Mouse (Mus musculus) E14TG2a.4 (cell line): Measurements from ENCODE around the gene Glmn.

Source experiments
- H3K27me3 ChIP-seq: 2 replicates; pipeline ENCODE4 v1.6.1; 2014; ENCODE audit warnings: low read length, control low read depth; ENCODE audit not compliant: insufficient read depth
- H3K36me3 ChIP-seq: 2 replicates; pipeline ENCODE4 v1.6.1; 2014; ENCODE audit warnings: low read length, control low read depth; ENCODE audit not compliant: insufficient read depth
- H3K4me1 ChIP-seq: replicated peaks from 2 replicates; pipeline ENCODE4 v1.6.1; 2014; ENCODE audit warnings: low read depth, low read length, control low read depth
- H3K4me3 ChIP-seq: replicated peaks from 2 replicates; pipeline ENCODE4 v1.5.1; 2014; ENCODE audit warnings: mild to moderate bottlenecking, low read length
- H3K9me3 ChIP-seq: 2 replicates; pipeline ENCODE4 v1.6.1; 2014; ENCODE audit warnings: low read length, control low read depth
- CTCF ChIP-seq: conservative IDR thresholded peaks from 2 replicates; pipeline ENCODE4 v1.5.1; 2014; ENCODE audit warnings: low read length
- NANOG ChIP-seq: IDR thresholded peaks from 2 replicates; pipeline ENCODE4 v1.6.1; 2014; ENCODE audit warnings: borderline replicate concordance, low read length, mixed read lengths
- POU5F1 ChIP-seq: IDR thresholded peaks from 2 replicates; pipeline ENCODE4 v1.6.1; 2014; ENCODE audit warnings: low read length, borderline replicate concordance

Gene Glmn

GRCm38 (mm10) chr5:107528856-107529255, 68.8 kb downstream of the Glmn start:
- TF ChIP-seq CTCF (no peak), NANOG (no peak), POU5F1 (no peak)
- Histone ChIP-seq H3K27me3 (peaks cover 5% of the 10 kb centered on the region; the same call in 1 of the 2 replicates), H3K9me3 (no peaks in the 10 kb centered on the region), H3K4me1 (no peaks in the 10 kb centered on the region), H3K4me3 (no peak overlapping the region), H3K36me3 (no peaks in the 10 kb centered on the region)

- H3K9me3 ChIP-seq, result no peaks in the 10 kb centered on the region
- TF ChIP-seq POU5F1, result no peak
- no peak for TF ChIP-seq NANOG
- TF ChIP-seq CTCF, result no peak
- no peaks in the 10 kb centered on the region for H3K27me3 ChIP-seq
Observed at GRCm38 (mm10) chr5:107524281-107524680, 73.4 kb downstream of the Glmn start.

GRCm38 (mm10) chr5:107521897-107522296, 75.8 kb downstream of the Glmn start:
- no peak for TF ChIP-seq POU5F1
- TF ChIP-seq CTCF, result no peak
- no peak for TF ChIP-seq NANOG
- Histone ChIP-seq H3K27me3 (no peaks in the 10 kb centered on the region), H3K4me1 (no peaks in the 10 kb centered on the region)

More at GRCm38 (mm10) chr5:107524281-107524680, 73.4 kb downstream of the Glmn start:
- Histone ChIP-seq H3K4me3 (no peak overlapping the region), H3K36me3 (no peaks in the 10 kb centered on the region), H3K4me1 (no peaks in the 10 kb centered on the region)

GRCm38 (mm10) chr5:107521386-107521785, 76.3 kb downstream of the Glmn start:
- no peaks in the 10 kb centered on the region for H3K9me3 ChIP-seq
- no peaks in the 10 kb centered on the region for H3K4me1 ChIP-seq
- no peak for TF ChIP-seq CTCF
- no peak overlapping the region for H3K4me3 ChIP-seq
- no peaks in the 10 kb centered on the region for H3K36me3 ChIP-seq
- H3K27me3 ChIP-seq, result no peaks in the 10 kb centered on the region

More at GRCm38 (mm10) chr5:107521897-107522296, 75.8 kb downstream of the Glmn start:
- H3K36me3 ChIP-seq, result no peaks in the 10 kb centered on the region
- no peaks in the 10 kb centered on the region for H3K9me3 ChIP-seq
- no peak overlapping the region for H3K4me3 ChIP-seq

- H3K9me3 ChIP-seq, result no peaks in the 10 kb centered on the region
- H3K4me3 ChIP-seq, result no peak overlapping the region
- TF ChIP-seq CTCF (no peak), POU5F1 (no peak), NANOG (no peak)
- no peaks in the 10 kb centered on the region for H3K4me1 ChIP-seq
- no peaks in the 10 kb centered on the region for H3K27me3 ChIP-seq
- H3K36me3 ChIP-seq, result no peaks in the 10 kb centered on the region
Observed at GRCm38 (mm10) chr5:107518602-107519001, 79.1 kb downstream of the Glmn start.

- no peaks in the 10 kb centered on the region for H3K4me1 ChIP-seq
- H3K4me3 ChIP-seq, result no peak overlapping the region
- H3K27me3 ChIP-seq, result no peaks in the 10 kb centered on the region
- no peaks in the 10 kb centered on the region for H3K9me3 ChIP-seq
- no peaks in the 10 kb centered on the region for H3K36me3 ChIP-seq
- no peak for TF ChIP-seq NANOG
- no peak for TF ChIP-seq CTCF
- no peak for TF ChIP-seq POU5F1
Observed at GRCm38 (mm10) chr5:107516087-107516486, 81.6 kb downstream of the Glmn start.

- H3K4me1 ChIP-seq, result no peaks in the 10 kb centered on the region
- no peak for TF ChIP-seq POU5F1
- TF ChIP-seq NANOG, result no peak
- no peak for TF ChIP-seq CTCF
- H3K36me3 ChIP-seq, result no peaks in the 10 kb centered on the region
- H3K9me3 ChIP-seq, result no peaks in the 10 kb centered on the region
- no peaks in the 10 kb centered on the region for H3K27me3 ChIP-seq
- H3K4me3 ChIP-seq, result no peak overlapping the region
Observed at GRCm38 (mm10) chr5:107515453-107515852, 82.2 kb downstream of the Glmn start.

GRCm38 (mm10) chr5:107513583-107513982, 84.1 kb downstream of the Glmn start:
- Histone ChIP-seq H3K4me1 (no peaks in the 10 kb centered on the region), H3K4me3 (no peak overlapping the region), H3K27me3 (no peaks in the 10 kb centered on the region), H3K36me3 (no peaks in the 10 kb centered on the region), H3K9me3 (no peaks in the 10 kb centered on the region)
- TF ChIP-seq CTCF (peak; percentile 63), POU5F1 (no peak)

GRCm38 (mm10) chr5:107511326-107511725, 86.4 kb downstream of the Glmn start:
- TF ChIP-seq POU5F1, result no peak
- TF ChIP-seq CTCF, result no peak
- no peak for TF ChIP-seq NANOG
- H3K9me3 ChIP-seq, result no peaks in the 10 kb centered on the region
- no peaks in the 10 kb centered on the region for H3K27me3 ChIP-seq
- no peak overlapping the region for H3K4me3 ChIP-seq
- no peaks in the 10 kb centered on the region for H3K4me1 ChIP-seq
- no peaks in the 10 kb centered on the region for H3K36me3 ChIP-seq
